Mouse (Mus musculus): ENCODE results near the gene Amz2. TPM values are rescaled to one million over a fixed set of nuclear protein-coding genes. Genes with fewer than 3 reads are reported as not detected.

Amz2 gene
- polyA plus RNA-seq, 1 experiment, result 75.3 TPM

DNA sequence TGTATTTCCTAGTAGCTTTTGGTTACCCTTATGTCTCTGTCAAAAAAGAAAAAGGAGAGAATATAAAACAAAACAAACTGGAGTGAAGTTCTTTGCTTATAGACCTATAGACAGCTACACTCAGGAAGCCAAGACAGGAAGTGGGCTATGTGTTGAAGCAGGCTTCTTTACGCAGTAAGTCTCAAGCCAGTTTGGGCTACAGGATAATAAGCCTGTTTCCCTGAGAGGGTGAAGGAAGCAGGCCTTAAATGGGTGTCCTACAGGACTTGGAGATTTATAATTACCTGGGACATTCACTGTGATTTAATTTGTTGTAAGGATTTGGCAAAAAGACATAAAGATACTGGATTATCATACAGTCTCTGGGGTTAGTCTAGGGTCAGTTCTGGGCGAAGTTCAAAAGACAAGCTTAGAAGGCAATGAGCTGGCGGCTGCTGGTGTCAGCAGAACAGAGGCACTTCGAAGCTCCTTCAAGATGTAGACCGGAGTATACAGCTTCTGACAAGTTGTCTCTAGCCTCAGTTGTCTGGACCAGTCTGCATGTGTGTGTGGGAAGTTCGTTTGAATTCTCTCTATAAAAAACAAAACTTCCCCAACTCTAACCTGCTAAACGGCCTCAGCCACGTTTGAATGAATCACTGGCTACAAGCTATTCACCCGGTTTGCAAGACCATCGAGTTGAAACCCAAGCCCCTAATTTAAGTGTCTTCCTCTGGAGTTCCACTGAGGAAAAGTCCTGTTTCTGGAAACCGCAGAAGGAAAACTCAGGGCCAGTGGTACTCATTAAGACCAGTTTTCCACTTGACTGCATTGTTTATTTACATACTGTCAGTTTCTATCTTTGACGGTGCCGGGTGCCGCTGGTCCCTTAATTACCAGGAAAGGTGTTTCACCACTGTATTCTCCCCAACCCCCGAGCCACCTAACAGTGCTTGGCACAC lies 45.4 kb downstream of the Amz2 start:
- Histone ChIP-seq H3K4me3 (ENCODE audit: control insufficient read depth, insufficient read depth, low read length) (no peak overlapping the region), H3K4me1 (replicated peaks; ENCODE audit: control insufficient read depth, insufficient read depth, low read length) (peaks cover 27% of the 10 kb centered on the region), H3K27me3 (ENCODE audit: control insufficient read depth, insufficient read depth, low read length) (no peaks in the 10 kb centered on the region), H3K36me3 (ENCODE audit: control insufficient read depth, insufficient read depth, low read length) (no peaks in the 10 kb centered on the region), H3K27ac (ENCODE audit: control insufficient read depth, insufficient read depth, low read length) (peak overlapping the region; percentile 92)
- TF ChIP-seq POLR2A (IDR thresholded peaks at IDR 0.05; ENCODE audit: control insufficient read depth, extremely low read depth, insufficient read depth, low read length, poor library complexity) (no peak), CTCF (IDR thresholded peaks at IDR 0.05; ENCODE audit: borderline replicate concordance, control insufficient read depth, extremely low read depth, insufficient read depth, low read length, poor library complexity) (no peak)
- 10% methylated on average over 15 of the region's 15 CpGs for WGBS
- peak; percentile 42 for DNase-seq

DNA sequence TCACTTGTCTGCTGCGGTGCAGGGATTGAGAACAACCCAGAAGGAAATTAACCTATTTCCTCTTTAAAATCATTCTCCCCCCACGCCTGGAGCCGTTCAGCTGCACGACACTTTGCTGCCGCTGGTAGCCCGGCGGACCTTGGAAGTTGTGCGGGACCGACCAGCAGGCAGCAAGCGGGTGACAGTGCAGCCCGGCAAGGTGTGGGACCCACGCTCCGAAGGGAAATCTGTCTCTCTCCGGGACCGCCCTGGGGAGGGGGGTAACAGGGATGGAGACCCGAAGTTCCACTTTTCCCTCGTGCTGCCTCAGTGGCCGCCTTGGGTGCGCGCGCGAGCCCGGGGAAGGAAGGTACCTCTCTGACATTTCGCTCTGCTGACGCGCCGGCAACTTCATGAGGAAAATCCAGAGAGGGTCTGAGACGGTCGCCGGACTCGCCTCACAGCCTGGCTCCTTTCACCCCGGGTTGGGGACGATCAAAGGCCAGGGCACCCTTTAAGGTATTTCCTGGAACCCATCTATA lies 46.5 kb downstream of the Amz2 start:
- Histone ChIP-seq H3K27me3 (ENCODE audit: control insufficient read depth, insufficient read depth, low read length) (no peaks in the 10 kb centered on the region), H3K36me3 (ENCODE audit: control insufficient read depth, insufficient read depth, low read length) (no peaks in the 10 kb centered on the region), H3K4me3 (ENCODE audit: control insufficient read depth, insufficient read depth, low read length) (peak overlapping the region; percentile 81), H3K27ac (ENCODE audit: control insufficient read depth, insufficient read depth, low read length) (peak overlapping the region; percentile 80), H3K4me1 (replicated peaks; ENCODE audit: control insufficient read depth, insufficient read depth, low read length) (peaks cover 27% of the 10 kb centered on the region)
- DNase-seq, result peak; percentile 51
- WGBS, result under 1% methylated on average over 33 of the region's 33 CpGs
- TF ChIP-seq CTCF (IDR thresholded peaks at IDR 0.05; ENCODE audit: borderline replicate concordance, control insufficient read depth, extremely low read depth, insufficient read depth, low read length, poor library complexity) (peak; percentile 44; the same call in 1 of the 2 replicates), POLR2A (IDR thresholded peaks at IDR 0.05; ENCODE audit: control insufficient read depth, extremely low read depth, insufficient read depth, low read length, poor library complexity) (no peak)

DNA sequence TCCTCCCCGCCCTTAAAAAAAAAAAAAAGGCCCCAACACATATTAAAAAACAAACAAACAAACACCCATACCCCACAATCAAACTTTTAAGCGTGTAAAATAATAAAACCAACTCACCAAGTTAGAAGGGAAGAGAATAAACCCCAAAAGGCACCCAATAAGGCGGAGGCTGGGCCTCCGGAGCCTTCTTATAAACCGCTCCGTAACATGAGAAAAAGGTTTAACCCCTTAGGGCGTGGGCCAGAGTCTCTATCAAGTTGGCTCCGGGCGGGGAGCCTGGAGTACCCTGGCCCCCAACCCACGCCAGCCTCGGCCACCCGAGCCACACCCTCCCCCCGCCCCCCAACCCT lies 47.0 kb downstream of the Amz2 start:
- TF ChIP-seq CTCF (IDR thresholded peaks at IDR 0.05; ENCODE audit: borderline replicate concordance, control insufficient read depth, extremely low read depth, insufficient read depth, low read length, poor library complexity) (no peak), POLR2A (IDR thresholded peaks at IDR 0.05; ENCODE audit: control insufficient read depth, extremely low read depth, insufficient read depth, low read length, poor library complexity) (no peak)
- no peak for DNase-seq
- Histone ChIP-seq H3K27me3 (ENCODE audit: control insufficient read depth, insufficient read depth, low read length) (no peaks in the 10 kb centered on the region), H3K36me3 (ENCODE audit: control insufficient read depth, insufficient read depth, low read length) (no peaks in the 10 kb centered on the region), H3K27ac (ENCODE audit: control insufficient read depth, insufficient read depth, low read length) (peak overlapping the region; percentile 80), H3K4me3 (ENCODE audit: control insufficient read depth, insufficient read depth, low read length) (peak overlapping the region; percentile 81), H3K4me1 (replicated peaks; ENCODE audit: control insufficient read depth, insufficient read depth, low read length) (peaks cover 27% of the 10 kb centered on the region)
- WGBS, result under 1% methylated on average over 13 of the region's 13 CpGs

DNA sequence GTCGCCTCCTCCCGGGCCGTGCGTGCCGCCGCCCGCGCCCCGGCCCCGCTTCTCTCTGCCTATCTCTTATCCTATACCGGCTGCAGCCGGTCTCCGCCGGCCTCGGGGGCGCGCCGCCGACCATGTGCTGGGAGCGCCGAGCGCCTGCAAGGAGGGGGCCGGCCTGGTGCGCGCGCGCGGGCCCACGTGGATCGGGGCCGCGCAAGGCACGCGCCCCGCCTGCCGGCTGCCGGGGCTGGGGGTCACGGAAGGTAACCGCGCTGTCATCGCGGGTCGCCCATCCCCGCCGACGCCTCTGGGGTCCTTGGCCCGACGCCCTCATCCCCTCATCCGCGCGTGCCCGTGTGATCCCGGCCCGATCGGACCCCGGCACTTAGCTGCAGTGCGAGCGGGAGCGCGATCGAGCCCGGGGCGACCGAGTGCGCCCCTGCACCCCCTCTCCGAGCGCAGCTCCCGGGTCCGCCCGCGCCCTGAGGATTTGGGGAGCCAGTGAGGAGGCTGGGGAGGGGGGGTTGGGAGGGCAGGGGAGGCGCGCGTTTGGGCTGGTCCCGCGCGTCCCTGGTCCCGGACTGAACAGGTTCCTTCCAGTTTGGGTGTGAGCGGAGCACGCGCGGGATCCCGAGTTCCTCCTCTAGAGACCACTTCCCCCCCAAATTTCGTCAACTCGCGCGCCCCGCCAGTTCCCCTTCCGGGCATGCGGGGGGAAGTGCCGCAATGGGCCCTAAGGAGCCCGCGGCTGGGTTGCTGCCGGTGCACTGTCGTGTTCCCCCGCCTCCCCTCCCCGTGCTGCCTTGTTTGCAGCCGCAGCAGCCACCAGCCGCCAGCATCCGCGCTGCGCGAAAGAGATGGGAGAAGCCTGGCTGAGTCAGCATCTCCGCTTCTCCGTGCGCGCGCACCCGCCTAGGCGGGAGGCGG lies 47.7 kb downstream of the Amz2 start, which contains the start of the genes Arsg and Slc16a6:
Arsg (plus strand) TSS at position 204 of the 915 bp plus-strand sequence.
Slc16a6 (minus strand) TSS at position 428 of the 915 bp plus-strand sequence.
- Histone ChIP-seq H3K4me3 (ENCODE audit: control insufficient read depth, insufficient read depth, low read length) (peak within 1 kb of the TSS; percentile 81), H3K4me1 (replicated peaks; ENCODE audit: control insufficient read depth, insufficient read depth, low read length) (peaks cover 27% of the 10 kb centered on the region), H3K27me3 (ENCODE audit: control insufficient read depth, insufficient read depth, low read length) (no peaks in the 10 kb centered on the region), H3K36me3 (ENCODE audit: control insufficient read depth, insufficient read depth, low read length) (no peaks in the 10 kb centered on the region), H3K27ac (ENCODE audit: control insufficient read depth, insufficient read depth, low read length) (peak within 1 kb of the TSS; percentile 80)
- peak; percentile 42; the same call in 1 of the 2 replicates for TF ChIP-seq POLR2A (IDR thresholded peaks at IDR 0.05; ENCODE audit: control insufficient read depth, extremely low read depth, insufficient read depth, low read length, poor library complexity)
- 0 out of 2 replicates have a peak, but pooled peaks have one; percentile 36 for TF ChIP-seq CTCF (IDR thresholded peaks at IDR 0.05; ENCODE audit: borderline replicate concordance, control insufficient read depth, extremely low read depth, insufficient read depth, low read length, poor library complexity)
- WGBS, result under 1% methylated on average over 111 of the region's 111 CpGs
- peak; percentile 94 for DNase-seq

DNA sequence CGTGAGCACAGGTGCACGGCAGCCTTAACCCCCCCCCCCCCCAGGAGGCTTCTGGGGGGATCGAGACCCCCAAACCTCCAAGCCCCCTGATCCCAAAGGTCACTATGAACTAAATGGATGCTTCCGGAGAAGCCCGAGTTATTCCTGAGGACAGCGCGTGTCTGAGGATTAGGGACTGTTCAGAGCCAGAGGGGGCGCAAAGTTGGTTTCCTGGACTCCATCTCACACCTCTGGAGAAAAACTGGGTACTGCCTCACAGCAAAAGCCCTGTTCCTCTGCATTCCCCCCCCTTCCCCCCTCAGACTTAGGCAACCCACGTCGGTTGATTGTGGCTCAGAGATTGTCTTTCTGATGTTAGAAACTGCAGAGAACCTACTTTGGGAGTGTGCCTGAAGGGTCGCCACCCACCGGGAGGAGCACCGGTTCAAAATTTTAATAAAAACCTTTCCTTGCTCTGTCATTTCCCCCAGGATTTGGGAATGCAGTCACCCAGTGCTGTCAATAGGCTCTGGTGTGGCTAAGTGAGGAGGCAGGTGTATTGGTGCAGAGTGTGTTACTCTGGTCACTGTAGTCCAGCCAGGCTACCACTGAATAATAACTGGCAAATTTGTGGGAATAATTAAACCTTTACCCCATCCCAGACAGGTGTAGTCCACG lies 48.5 kb downstream of the Amz2 start:
- peak overlapping the region; percentile 73; the same call in 1 of the 2 replicates for H3K27ac ChIP-seq (ENCODE audit: control insufficient read depth, insufficient read depth, low read length)
- WGBS, result 9% methylated on average over 14 of the region's 14 CpGs
- H3K36me3 ChIP-seq (ENCODE audit: control insufficient read depth, insufficient read depth, low read length), result no peaks in the 10 kb centered on the region
- H3K4me3 ChIP-seq (ENCODE audit: control insufficient read depth, insufficient read depth, low read length), result peak overlapping the region; percentile 81
- no peaks in the 10 kb centered on the region for H3K27me3 ChIP-seq (ENCODE audit: control insufficient read depth, insufficient read depth, low read length)
- TF ChIP-seq POLR2A (IDR thresholded peaks at IDR 0.05; ENCODE audit: control insufficient read depth, extremely low read depth, insufficient read depth, low read length, poor library complexity) (no peak), CTCF (IDR thresholded peaks at IDR 0.05; ENCODE audit: borderline replicate concordance, control insufficient read depth, extremely low read depth, insufficient read depth, low read length, poor library complexity) (no peak)
- no peak for DNase-seq
- peaks cover 23% of the 10 kb centered on the region for H3K4me1 ChIP-seq (replicated peaks; ENCODE audit: control insufficient read depth, insufficient read depth, low read length)

All from thymus, adult 2 months (tissue).